Mouse (Mus musculus) heart, embryonic 11.5 days (tissue): Measurements from ENCODE around the gene Npnt. TPM values are rescaled to one million over a fixed set of nuclear protein-coding genes. Genes with fewer than 3 reads are reported as not detected.

Experiments
- ATAC-seq: fragments of 200-750 bp; cut with Nextera tagmentation; replicated peaks from 2 replicates; pipeline ENCODE4 v1.8.0; 2017; ENCODE audit warnings: moderate library complexity; ENCODE audit not compliant: insufficient number of reproducible peaks, low FRiP score, low TSS enrichment
- H3K27ac ChIP-seq: fragments of 300-500 bp; sonication (generic); 2 replicates; pipeline ENCODE4 v1.5.1; 2014; ENCODE audit warnings: mild to moderate bottlenecking, low read depth, low read length
- H3K27me3 ChIP-seq: fragments of 300-500 bp; sonication (generic); 2 replicates; pipeline ENCODE4 v1.6.1; 2014; ENCODE audit warnings: mild to moderate bottlenecking, low read length, mixed read lengths; ENCODE audit not compliant: control insufficient read depth, insufficient read depth
- H3K36me3 ChIP-seq: fragments of 300-500 bp; sonication (generic); 2 replicates; pipeline ENCODE4 v1.6.1; 2014; ENCODE audit warnings: mild to moderate bottlenecking, low read length, moderate library complexity, mixed read lengths; ENCODE audit not compliant: control insufficient read depth, insufficient read depth
- H3K4me1 ChIP-seq: fragments of 300-500 bp; sonication (generic); 2 replicates; pipeline ENCODE4 v1.6.1; 2014; ENCODE audit warnings: low read length; ENCODE audit not compliant: control insufficient read depth, insufficient read depth
- H3K4me2 ChIP-seq: fragments of 300-500 bp; sonication (generic); 2 replicates; pipeline ENCODE4 v1.6.1; 2014; ENCODE audit warnings: mild to moderate bottlenecking, moderate library complexity
- H3K4me3 ChIP-seq: fragments of 300-500 bp; sonication (generic); 2 replicates; pipeline ENCODE4 v1.5.1; 2014; ENCODE audit warnings: low read depth, low read length
- H3K9ac ChIP-seq: fragments of 300-500 bp; sonication (generic); 2 replicates; pipeline ENCODE4 v1.6.1; 2014; ENCODE audit warnings: mild to moderate bottlenecking, low read depth, low read length, moderate library complexity
- H3K9me3 ChIP-seq: fragments of 300-500 bp; sonication (generic); replicated peaks from 2 replicates; pipeline ENCODE4 v1.6.1; 2016; ENCODE audit warnings: low read length; ENCODE audit not compliant: control insufficient read depth
- WGBS: fragments of 180-500 bp; shearing (Covaris S2); extraction: QIAGEN DNeasy Blood & Tissue Kit; methylation state at CpG from one replicate; pipeline ENCODE4 v1.1.7; 2014; ENCODE audit not compliant: insufficient replicate concordance; 5-methylcytosine and 5-hydroxymethylcytosine counted together
- polyA plus RNA-seq: library from polyadenylated mRNA; unstranded; fragments of >200 nt; fragmentation: Nextera tagmentation; extraction: Ambion mirVana; gene quantifications from 2 replicates; pipeline ENCODE4 v1.2.1, GENCODE M21; 2014

Gene Npnt
- polyA plus RNA-seq, 1 experiment from 2014 or later: 19.7 TPM

- H3K4me1 ChIP-seq: peaks cover 7% of the 10 kb centered on the region; the same call in 1 of the 2 replicates
- no peaks in the 10 kb centered on the region for H3K36me3 ChIP-seq
- no peaks in the 10 kb centered on the region for H3K27me3 ChIP-seq
- no peak overlapping the region for H3K4me3 ChIP-seq
- H3K9me3 ChIP-seq: no peaks in the 10 kb centered on the region
- no peak overlapping the region for H3K27ac ChIP-seq
- H3K9ac ChIP-seq: no peak overlapping the region
- no peak overlapping the region for H3K4me2 ChIP-seq
- no peak for ATAC-seq
- 88% methylated on average over 8 of the region's 8 CpGs for WGBS
Measured at GRCm38 (mm10) chr3:132907506-132908203, 42.4 kb downstream of the Npnt start.

GRCm38 (mm10) chr3:132905224-132905930 lies 44.7 kb downstream of the Npnt start:
- no peak overlapping the region for H3K9ac ChIP-seq
- no peak overlapping the region for H3K4me3 ChIP-seq
- WGBS: 81% methylated on average over 7 of the region's 7 CpGs
- H3K9me3 ChIP-seq: no peaks in the 10 kb centered on the region
- no peak overlapping the region for H3K27ac ChIP-seq
- peaks cover 7% of the 10 kb centered on the region; the same call in 1 of the 2 replicates for H3K4me1 ChIP-seq
- H3K4me2 ChIP-seq: no peak overlapping the region
- no peaks in the 10 kb centered on the region for H3K36me3 ChIP-seq
- no peaks in the 10 kb centered on the region for H3K27me3 ChIP-seq
- ATAC-seq: no peak

GRCm38 (mm10) chr3:132903386-132903785 lies 46.7 kb downstream of the Npnt start:
- no peaks in the 10 kb centered on the region for H3K36me3 ChIP-seq
- no peaks in the 10 kb centered on the region for H3K4me1 ChIP-seq
- H3K27me3 ChIP-seq: no peaks in the 10 kb centered on the region
- H3K4me2 ChIP-seq: no peak overlapping the region
- H3K27ac ChIP-seq: no peak overlapping the region
- no peak overlapping the region for H3K9ac ChIP-seq
- H3K4me3 ChIP-seq: no peak overlapping the region
- WGBS: 88% methylated on average over 11 of the region's 11 CpGs
- H3K9me3 ChIP-seq: no peaks in the 10 kb centered on the region
- ATAC-seq: no peak

GRCm38 (mm10) chr3:132902921-132903320 lies 47.2 kb downstream of the Npnt start:
- Histone ChIP-seq H3K9ac (no peak overlapping the region), H3K36me3 (no peaks in the 10 kb centered on the region), H3K9me3 (no peaks in the 10 kb centered on the region), H3K27ac (no peak overlapping the region), H3K4me2 (no peak overlapping the region), H3K4me3 (no peak overlapping the region), H3K27me3 (no peaks in the 10 kb centered on the region), H3K4me1 (no peaks in the 10 kb centered on the region)
- 86% methylated on average over 5 of the region's 5 CpGs for WGBS
- ATAC-seq: no peak

- H3K27me3 ChIP-seq: no peaks in the 10 kb centered on the region
- H3K4me2 ChIP-seq: no peak overlapping the region
- 57% methylated on average over 6 of the region's 6 CpGs for WGBS
- no peak overlapping the region for H3K4me3 ChIP-seq
- no peak overlapping the region for H3K27ac ChIP-seq
- H3K36me3 ChIP-seq: no peaks in the 10 kb centered on the region
- no peak for ATAC-seq
- no peak overlapping the region for H3K9ac ChIP-seq
- no peaks in the 10 kb centered on the region for H3K4me1 ChIP-seq
- H3K9me3 ChIP-seq: no peaks in the 10 kb centered on the region
Measured at GRCm38 (mm10) chr3:132902206-132902605, 47.9 kb downstream of the Npnt start.

- Histone ChIP-seq H3K27me3 (no peaks in the 10 kb centered on the region), H3K9me3 (no peaks in the 10 kb centered on the region), H3K36me3 (no peaks in the 10 kb centered on the region), H3K27ac (no peak overlapping the region), H3K9ac (no peak overlapping the region), H3K4me1 (0 out of 2 replicates have a peak, but pooled peaks cover 3% of the 10 kb centered on the region), H3K4me2 (no peak overlapping the region), H3K4me3 (no peak overlapping the region)
- no peak for ATAC-seq
- 90% methylated on average over 4 of the region's 4 CpGs for WGBS
Measured at GRCm38 (mm10) chr3:132897891-132898290, 52.2 kb downstream of the Npnt start.

GRCm38 (mm10) chr3:132897390-132897789 lies 52.7 kb downstream of the Npnt start:
- H3K9me3 ChIP-seq: no peaks in the 10 kb centered on the region
- no peaks in the 10 kb centered on the region for H3K27me3 ChIP-seq
- no peak overlapping the region for H3K9ac ChIP-seq
- no peak for ATAC-seq
- H3K27ac ChIP-seq: no peak overlapping the region
- WGBS: 82% methylated on average over 5 of the region's 5 CpGs
- H3K4me1 ChIP-seq: 0 out of 2 replicates have a peak, but pooled peaks cover 3% of the 10 kb centered on the region
- H3K36me3 ChIP-seq: no peaks in the 10 kb centered on the region
- no peak overlapping the region for H3K4me2 ChIP-seq
- no peak overlapping the region for H3K4me3 ChIP-seq

GRCm38 (mm10) chr3:132894086-132894485 lies 56.0 kb downstream of the Npnt start:
- Histone ChIP-seq H3K36me3 (no peaks in the 10 kb centered on the region), H3K4me1 (0 out of 2 replicates have a peak, but pooled peaks cover 3% of the 10 kb centered on the region), H3K27ac (no peak overlapping the region), H3K4me3 (no peak overlapping the region), H3K9ac (no peak overlapping the region), H3K4me2 (no peak overlapping the region), H3K27me3 (no peaks in the 10 kb centered on the region), H3K9me3 (no peaks in the 10 kb centered on the region)
- 55% methylated on average over 7 of the region's 7 CpGs for WGBS
- no peak for ATAC-seq
